Mouse (Mus musculus) 416B (cell line): ENCODE results near the gene Srarp.

Experiments used
- DNase-seq: peaks from one replicate; pipeline ENCODE4 v3.0.0; 2011; ENCODE audit warnings: low read depth

Srarp gene

DNA sequence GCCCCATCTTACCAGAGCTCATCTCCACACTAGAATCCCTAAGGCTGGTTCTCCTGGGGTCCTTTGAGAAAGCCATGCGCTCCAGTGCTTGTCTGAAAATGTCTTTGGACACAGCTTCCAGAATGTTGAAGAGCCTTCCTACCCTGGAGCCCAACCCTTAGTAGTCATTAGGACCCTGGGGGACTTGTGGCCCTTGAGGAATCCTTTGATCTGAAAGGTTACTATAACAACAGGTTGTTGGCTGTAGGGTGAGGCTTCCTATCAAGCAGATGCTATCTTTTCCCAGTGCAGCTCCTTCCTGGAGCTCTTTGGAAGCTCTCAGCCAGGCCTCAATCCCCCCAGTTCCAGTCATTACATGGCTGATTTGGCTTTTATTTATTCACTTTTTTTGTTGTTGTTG lies at the start of gene Srarp:
Gene Srarp (minus strand): TSS at position 132 of the 400 bp plus-strand sequence.
- no peak for DNase-seq

DNA sequence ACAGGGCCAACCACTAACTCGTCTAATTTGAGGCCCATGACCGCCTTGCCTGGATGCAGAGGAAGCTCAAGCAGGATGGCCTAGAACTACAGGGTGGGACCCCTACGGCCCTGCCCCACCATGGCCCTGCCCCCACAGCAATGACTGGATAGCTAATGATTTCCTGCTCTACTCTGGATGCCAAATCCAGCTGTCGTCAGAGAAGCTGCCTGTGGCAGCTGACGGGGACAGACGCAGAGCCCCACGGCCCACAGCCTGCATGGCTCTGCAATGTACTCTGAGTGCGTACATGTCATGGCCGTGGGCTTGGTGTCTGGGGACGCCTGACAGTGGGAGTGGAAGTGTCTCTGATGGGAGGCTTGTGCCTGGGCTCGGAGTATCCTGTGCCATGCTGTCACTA lies 48.2 kb upstream of the Srarp start:
- no peak for DNase-seq

- DNase-seq: no peak
Observed at GRCm38 (mm10) chr4:141479411-141479810, 43.5 kb upstream of the Srarp start.

DNA sequence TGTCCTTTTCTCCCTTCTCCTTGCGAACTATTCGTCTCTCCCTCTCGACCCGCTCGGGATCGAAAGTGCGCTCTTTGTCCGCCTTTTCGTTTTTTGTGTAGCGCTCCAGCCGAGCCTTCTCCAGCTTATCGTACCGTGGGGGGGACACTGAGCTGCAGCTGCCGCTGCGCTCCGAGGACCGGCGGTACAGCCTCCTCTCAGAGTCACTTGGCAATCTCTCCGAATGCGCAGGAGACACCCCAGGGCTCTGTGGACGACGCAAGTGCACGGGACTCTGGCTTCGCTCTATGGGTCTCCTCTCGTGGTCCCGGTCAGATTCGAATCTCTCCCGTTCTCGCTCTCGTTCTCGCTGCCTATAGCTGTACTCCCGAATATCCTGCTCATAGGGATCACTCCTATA lies 42.9 kb upstream of the Srarp start:
- DNase-seq: no peak

DNA sequence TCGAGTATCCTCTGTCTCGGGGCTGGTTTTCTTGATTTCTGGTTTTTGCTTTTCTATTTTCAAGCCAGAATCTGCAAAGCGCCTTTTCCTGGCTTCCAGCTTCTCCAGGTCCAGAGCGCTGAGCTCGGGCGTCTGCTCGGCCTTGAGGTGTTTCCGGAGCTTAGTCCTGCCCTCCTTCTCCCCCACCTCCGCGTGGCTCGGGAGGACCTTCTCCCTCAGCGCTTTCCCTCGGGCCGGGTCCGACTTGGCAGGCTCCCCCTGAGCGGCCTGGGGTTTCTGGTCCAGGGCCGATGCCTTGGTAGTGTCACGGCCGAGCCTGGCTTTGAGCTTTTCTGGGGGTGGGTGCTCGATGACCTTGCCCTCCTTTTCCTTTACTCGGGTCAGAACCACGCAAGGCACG lies 42.3 kb upstream of the Srarp start:
- no peak for DNase-seq

DNA sequence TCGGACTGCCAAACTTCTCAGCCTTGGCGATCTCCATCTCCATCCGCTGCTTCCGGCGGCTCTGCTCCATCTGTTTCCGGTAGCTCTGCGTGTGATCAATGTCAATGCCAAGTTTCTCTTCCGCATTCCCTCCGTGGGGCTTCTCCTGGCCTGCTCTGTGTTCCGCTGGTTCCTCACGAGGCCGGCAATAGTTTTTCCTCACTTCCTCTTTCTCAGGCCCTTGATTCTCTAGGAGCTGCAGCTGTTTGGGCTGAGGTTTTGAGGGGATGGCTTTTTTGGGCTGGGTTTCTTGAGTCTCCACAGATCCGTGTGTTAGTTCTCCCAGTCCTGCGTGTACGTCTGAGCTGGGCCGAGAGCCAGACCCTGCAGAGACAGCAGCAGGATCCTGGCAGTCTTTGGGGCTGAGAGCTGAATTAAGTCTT lies 41.8 kb upstream of the Srarp start:
- DNase-seq: no peak

DNA sequence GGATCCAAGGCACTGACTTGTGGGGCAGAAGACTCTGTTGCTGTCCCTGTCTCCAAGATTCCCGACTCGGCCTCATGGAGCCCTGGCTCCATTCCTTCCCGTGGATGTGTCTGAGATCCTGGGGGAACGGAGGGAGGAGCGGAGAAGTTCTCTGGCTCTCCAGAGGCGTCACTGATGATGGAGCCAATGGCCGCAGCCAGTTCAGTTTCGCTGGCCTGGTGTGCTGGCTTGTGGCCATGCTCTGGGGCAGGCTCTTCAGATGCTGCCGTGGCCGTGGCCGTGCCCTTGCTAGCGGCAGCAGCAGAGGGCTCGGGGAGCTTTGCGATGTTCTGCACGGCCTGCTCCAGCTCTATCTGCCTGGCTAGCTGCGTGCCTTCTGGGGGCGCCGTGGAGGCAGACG lies 38.5 kb upstream of the Srarp start:
- no peak for DNase-seq

DNA sequence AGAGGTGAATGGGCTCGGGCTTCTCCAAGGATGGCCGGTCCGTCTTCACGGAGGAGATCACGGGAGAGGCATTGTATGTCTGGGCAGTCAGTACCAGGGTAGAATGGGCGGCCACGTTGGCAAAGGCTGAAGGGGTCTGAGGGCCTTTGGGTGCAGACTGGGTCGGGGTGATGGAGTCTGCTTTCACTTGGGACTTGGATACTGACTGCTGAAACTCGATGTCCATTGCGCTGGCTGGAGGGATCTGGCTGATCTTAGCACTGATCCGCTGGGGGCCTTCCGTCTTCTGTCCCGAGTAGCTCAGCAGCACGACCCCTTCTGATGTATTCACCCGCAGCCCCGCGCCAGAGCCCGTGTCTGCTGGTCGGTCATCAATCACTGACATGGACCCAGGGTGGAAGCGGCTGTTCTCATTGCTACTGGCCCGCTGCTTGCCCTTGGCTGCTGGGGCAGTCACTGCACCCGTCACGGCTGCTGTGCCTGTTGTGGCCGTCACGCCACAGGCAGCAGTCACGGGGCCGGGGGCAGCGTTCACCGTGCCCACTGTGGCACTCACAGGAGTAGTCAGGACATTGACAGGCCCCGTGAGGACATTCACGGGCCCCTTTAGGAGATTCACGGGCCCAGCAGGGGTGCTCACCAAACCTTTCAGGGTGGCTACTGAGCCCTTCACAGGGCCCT lies 36.9 kb upstream of the Srarp start:
- no peak for DNase-seq

- DNase-seq: no peak
Observed at GRCm38 (mm10) chr4:141471491-141471890, 35.6 kb upstream of the Srarp start.

GRCm38 (mm10) chr4:141469343-141469742 lies 33.4 kb upstream of the Srarp start:
- no peak for DNase-seq

GRCm38 (mm10) chr4:141468576-141468975 lies 32.7 kb upstream of the Srarp start:
- no peak for DNase-seq

GRCm38 (mm10) chr4:141467581-141467927 lies 31.6 kb upstream of the Srarp start:
- no peak for DNase-seq

DNA sequence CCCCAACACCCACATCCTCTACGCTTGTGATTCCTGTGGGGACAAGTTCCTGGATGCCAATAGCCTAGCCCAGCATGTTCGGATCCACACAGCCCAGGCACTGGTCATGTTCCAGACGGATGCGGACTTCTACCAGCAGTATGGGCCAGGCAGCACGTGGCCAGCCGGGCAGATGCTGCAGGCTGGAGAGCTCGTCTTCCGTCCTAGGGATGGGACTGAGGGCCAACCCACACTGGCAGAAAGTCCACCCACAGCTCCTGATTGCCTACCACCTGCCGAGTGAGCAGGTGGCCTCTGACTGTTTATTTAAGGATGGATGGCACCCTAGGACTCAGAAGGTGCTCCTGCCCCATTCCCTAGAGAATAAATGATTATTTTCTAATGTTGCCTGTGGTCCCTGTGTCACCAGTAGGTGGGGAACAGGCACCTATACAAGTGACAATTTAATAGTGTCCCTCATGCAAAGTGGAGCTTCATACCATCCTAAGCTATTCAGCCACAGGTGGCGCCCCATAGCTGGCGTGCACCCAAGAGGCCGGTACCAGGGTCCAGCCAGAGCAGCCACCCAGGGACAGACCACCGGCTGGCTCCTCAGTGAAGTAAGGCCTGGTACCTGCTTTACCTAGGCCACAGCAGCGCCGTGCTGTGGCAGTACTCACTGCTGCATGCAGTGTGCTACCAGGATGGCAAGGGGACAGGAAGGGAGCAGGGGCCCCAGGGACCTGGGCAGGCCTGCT lies 31.1 kb upstream of the Srarp start:
- no peak for DNase-seq

DNA sequence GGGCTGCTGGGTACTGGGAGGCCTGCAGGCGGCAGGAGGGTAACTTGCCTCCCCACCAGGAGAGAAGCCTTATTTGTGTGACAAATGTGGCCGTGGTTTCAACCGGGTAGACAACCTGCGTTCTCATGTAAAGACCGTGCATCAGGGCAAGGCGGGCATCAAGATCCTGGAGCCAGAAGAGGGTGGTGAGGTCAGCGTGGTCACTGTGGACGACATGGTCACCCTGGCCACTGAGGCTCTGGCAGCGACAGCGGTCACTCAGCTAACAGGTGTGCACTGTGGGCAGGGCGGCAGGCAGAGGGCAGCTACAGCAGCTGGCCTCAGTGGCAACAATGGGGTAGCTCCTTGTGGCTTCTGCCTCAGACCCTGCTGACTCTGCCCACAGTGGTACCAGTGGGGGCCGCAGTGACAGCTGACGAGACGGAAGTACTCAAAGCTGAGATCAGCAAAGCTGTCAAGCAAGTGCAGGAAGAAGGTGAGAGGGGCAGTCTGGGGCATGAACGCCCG lies 30.4 kb upstream of the Srarp start:
- DNase-seq: no peak

- DNase-seq: no peak
Observed at GRCm38 (mm10) chr4:141465512-141466288, 29.8 kb upstream of the Srarp start.

- no peak for DNase-seq
Observed at GRCm38 (mm10) chr4:141464722-141465121, 28.8 kb upstream of the Srarp start.

DNA sequence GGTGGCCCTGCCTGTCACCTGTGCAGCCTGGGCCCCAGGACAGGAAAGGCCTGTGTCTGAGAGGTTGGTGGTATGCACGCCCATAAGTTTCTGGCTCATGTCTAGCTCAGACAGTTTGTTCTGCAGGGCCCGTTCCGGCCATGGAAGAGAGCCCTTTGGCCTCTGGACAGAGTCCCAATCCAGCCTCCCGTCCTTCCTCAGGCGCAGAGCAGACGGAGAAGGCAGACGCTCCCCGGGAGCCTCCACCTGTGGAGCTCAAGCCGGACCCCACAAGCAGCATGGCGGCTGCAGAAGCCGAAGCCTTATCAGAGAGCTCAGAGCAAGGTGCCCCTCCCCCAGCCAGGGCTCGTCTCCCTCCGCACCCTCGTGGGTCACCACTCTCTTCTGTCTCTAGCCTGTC lies 27.6 kb upstream of the Srarp start:
- DNase-seq: no peak

- DNase-seq: no peak
Observed at GRCm38 (mm10) chr4:141461576-141461975, 25.7 kb upstream of the Srarp start.

DNA sequence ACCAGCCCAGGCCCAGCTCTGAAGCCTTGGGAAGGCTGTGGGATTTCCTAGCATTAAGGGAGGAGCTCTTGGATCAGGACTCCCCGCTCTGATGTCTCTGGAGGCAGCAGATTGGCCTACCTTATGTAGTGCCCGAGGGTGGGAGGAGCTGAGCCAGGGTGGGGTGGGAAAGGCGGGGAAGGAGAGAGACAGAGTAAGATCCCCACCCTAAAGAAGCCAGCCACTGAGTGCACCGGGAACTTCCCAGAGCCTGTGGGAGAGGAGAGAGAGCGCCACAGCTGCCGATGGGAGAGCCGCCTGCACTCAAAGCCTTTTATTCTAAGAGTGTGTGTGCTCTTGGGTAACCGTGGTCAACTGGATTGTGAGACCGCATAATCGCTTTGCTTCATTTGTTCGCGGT lies 25.2 kb upstream of the Srarp start:
- DNase-seq: no peak

- no peak for DNase-seq
Observed at GRCm38 (mm10) chr4:141460481-141460880, 24.6 kb upstream of the Srarp start.

DNA sequence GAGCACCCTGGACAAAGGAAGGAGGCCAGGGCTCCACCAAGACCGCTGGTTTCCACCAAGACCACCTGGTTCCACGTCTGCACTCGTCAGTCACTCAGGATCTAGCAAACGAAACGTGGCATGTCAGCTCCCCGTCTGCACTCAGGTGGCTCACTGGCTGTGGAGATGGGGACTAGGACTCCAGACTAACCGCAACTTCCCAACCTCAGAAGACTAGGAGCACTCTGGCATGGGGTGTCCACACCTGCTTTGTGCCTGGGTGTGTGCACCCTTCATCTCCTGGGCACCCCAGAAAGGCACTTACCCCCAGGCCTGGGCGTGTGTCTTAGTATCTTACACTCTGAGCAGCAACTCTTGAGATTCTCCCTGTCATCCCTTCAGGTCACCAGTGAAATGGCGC lies 23.9 kb upstream of the Srarp start:
- no peak for DNase-seq

DNA sequence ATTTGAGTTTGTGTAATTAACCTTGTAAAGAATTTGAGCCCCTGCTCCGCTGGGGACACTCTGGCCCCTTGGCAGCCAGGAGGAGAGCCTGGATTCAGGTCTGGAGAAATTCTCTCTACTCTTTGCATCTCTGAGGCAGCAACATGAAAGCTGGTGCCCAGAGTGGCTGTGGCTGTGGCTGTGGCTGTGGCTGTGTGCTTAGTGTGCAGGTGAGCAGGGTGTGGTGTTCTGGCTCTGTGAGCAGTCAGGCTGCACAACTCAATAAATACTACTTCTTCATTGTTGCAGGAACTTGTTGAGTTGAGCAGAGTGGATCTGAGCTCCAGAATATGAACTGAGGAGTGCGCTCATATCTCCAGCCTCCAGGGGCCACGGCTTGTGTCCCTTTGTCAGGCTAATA lies 23.0 kb upstream of the Srarp start:
- DNase-seq: no peak

DNA sequence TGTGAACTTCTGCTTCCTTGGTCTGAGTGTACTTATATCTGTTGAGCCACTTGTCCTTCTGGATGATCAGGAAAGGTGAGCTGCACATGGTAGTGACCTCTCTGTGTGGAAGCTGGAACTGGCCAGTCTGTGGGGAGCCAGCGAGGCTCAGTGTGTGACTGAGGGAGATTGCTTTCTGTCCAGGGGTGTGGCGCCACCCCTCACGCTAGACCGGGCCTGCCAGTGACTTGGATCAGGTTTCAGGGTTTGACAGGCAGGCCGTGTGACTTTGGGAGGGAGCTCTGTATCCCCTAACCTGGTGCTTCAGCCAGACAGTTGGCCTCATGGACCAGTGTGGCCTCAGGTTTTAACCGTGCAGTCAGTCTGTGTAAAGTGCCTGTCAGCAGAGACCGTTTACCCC lies 22.3 kb upstream of the Srarp start:
- DNase-seq: peak; percentile 31
